Mouse (Mus musculus): Measurements from ENCODE around the gene Syt9. TPM values are rescaled to one million over a fixed set of nuclear protein-coding genes. Genes with fewer than 3 reads are reported as not detected.

The Syt9 gene
- 4.8 and 6.4 TPM in 2 replicates for polyA plus RNA-seq (2014; fragmentation: Nextera tagmentation; extraction: Ambion mirVana)

DNA sequence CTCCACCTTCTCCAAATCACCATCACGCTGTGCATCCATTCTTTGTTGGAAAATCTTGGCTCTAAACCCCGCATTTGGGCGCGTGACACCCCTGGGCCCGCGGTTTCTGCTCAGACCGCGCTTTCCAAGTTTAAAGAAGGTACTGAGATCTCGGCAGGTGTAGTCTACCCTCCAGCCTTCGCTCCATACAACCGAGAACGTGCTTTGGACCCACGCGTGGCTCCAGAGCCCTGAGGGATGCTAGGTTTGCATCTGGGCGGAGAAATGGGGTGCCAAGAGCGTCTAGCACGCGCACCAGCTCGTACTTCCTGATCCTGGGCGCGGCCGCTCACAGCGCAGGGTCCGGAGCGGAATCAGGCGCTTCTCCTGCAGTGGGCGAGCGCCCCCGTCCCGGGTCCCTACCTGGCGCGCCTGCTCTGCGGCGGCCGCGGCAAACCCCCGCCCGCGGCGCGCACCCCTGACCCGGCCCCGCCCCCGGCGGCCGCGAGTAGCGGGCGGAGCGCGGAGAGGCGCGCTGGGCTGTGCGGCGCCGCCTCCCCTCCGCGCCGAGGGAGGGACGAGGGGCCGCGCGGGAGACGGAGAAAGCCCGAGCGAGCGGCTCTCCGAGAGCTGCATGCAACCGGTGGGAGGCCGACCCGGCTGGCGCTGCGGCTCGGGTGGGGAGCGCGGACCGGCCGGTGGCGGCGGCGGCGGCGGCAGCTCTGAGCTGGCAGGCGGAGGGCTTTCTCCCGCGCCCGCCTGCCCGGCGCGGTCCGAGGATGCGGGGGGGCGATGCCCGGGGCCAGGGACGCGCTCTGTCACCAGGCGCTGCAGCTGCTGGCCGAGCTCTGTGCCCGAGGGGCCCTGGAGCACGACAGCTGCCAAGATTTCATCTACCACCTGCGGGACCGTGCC is at the start of gene Syt9:
Gene Syt9, plus strand, starts transcription at position 497 of the 894 bp plus-strand sequence.
- Histone ChIP-seq H3K9ac (ENCODE audit: low read depth, low read length) (peak within 1 kb of the TSS; percentile 71), H3K9me3 (ENCODE audit: control insufficient read depth, low read length) (no peaks in the 10 kb centered on the region), H3K36me3 (ENCODE audit: control insufficient read depth, insufficient read depth, low read length) (no peaks in the 10 kb centered on the region), H3K27me3 (replicated peaks; ENCODE audit: control insufficient read depth, insufficient read depth, low read length) (peaks cover 51% of the 10 kb centered on the region), H3K4me3 (ENCODE audit: low read depth, low read length) (peak within 1 kb of the TSS; percentile 73), H3K27ac (replicated peaks; ENCODE audit: low read depth, low read length) (no peak within 1 kb of the TSS), H3K4me1 (ENCODE audit: control insufficient read depth, insufficient read depth, low read length) (no peaks in the 10 kb centered on the region), H3K4me2 (ENCODE audit: low read depth, low read length) (peak within 1 kb of the TSS; percentile 99)
- DNase-seq (ENCODE audit: low spot score) (peak; percentile 70), ATAC-seq (ENCODE audit: low read depth) (peak; percentile 92)
- WGBS: 2% methylated on average over 27 of the region's 102 CpGs

DNA sequence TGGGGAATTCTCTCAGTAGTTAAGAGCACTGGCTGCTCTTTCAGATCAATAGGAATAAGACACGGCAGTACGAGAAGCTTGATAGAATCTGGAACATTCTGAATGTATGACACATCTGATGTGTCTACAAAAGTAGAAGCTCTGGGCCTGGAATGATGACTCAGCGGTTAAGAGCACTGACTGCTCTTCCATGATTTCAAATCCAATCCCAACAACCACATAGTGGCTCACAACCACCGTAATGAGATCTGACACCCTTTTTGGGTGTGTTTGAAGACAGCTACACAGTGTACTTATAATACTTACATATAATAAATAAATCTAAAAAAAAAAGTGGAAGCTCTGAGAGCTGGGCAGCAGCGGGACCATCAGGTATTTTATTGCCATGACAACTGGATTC is 31.5 kb upstream of the Syt9 start:
- H3K36me3 ChIP-seq (ENCODE audit: control insufficient read depth, insufficient read depth, low read length): no peaks in the 10 kb centered on the region
- H3K4me3 ChIP-seq (ENCODE audit: low read depth, low read length): no peak overlapping the region
- 0 out of 2 replicates have a peak, but pooled peaks cover 5% of the 10 kb centered on the region for H3K9me3 ChIP-seq (ENCODE audit: control insufficient read depth, low read length)
- no peak overlapping the region for H3K27ac ChIP-seq (replicated peaks; ENCODE audit: low read depth, low read length)
- H3K4me2 ChIP-seq (ENCODE audit: low read depth, low read length): no peak overlapping the region
- WGBS: 93% methylated on average over 5 of the region's 5 CpGs
- ATAC-seq (ENCODE audit: low read depth): no peak
- DNase-seq (ENCODE audit: low spot score): no peak
- H3K4me1 ChIP-seq (ENCODE audit: control insufficient read depth, insufficient read depth, low read length): no peaks in the 10 kb centered on the region
- no peak overlapping the region for H3K9ac ChIP-seq (ENCODE audit: low read depth, low read length)
- H3K27me3 ChIP-seq (replicated peaks; ENCODE audit: control insufficient read depth, insufficient read depth, low read length): no peaks in the 10 kb centered on the region

DNA sequence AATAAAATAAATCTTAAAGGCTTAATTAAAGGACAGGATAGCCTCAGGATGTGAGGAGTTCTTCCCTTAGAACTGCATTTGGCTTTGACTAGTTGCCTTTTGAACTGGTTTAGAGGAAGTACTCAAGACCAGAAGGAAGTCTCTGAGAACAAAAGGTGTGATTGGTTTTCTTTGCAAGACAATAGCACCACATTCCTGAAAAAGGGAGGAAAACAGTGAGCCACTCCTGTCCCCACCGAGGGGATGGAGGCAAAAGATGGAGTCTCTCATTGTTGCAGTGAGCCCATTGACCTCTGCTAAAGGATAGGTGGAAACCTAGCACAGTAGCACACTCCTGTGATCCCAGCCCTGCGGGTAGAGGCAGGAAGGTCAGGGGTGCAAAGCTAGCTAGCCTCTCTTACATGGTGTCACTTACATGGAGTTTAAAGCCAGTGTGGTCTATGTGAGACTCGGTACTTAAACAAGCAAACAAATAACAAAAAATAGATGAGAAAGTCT is 30.9 kb upstream of the Syt9 start:
- Histone ChIP-seq H3K27me3 (replicated peaks; ENCODE audit: control insufficient read depth, insufficient read depth, low read length) (no peaks in the 10 kb centered on the region), H3K4me1 (ENCODE audit: control insufficient read depth, insufficient read depth, low read length) (no peaks in the 10 kb centered on the region), H3K9me3 (ENCODE audit: control insufficient read depth, low read length) (0 out of 2 replicates have a peak, but pooled peaks cover 5% of the 10 kb centered on the region), H3K36me3 (ENCODE audit: control insufficient read depth, insufficient read depth, low read length) (no peaks in the 10 kb centered on the region), H3K4me3 (ENCODE audit: low read depth, low read length) (no peak overlapping the region), H3K4me2 (ENCODE audit: low read depth, low read length) (no peak overlapping the region), H3K27ac (replicated peaks; ENCODE audit: low read depth, low read length) (no peak overlapping the region), H3K9ac (ENCODE audit: low read depth, low read length) (no peak overlapping the region)
- ATAC-seq (ENCODE audit: low read depth) (no peak), DNase-seq (ENCODE audit: low spot score) (no peak)
- 49% methylated on average over 3 of the region's 3 CpGs for WGBS

DNA sequence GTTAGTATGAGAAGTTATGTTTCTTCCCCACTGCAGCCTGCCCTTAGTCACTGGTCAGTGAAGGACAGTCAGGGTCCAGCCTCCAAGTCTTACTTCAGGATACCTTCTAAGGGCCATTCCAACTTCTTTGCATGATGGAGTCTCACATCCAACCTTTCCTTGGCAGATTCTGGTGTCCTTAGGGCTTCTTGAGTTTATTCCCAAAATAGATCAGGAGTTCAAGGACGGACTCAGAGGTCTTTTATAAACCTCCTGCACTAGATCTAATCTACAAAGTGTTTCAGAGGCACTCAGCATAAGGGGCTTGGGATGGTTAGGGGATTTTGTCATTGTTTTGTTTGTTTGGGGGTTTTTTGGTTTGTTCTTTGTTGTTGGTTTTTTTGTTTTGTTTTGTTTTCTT is 30.3 kb upstream of the Syt9 start:
- 67% methylated on average over 1 of the region's 1 CpGs for WGBS
- Histone ChIP-seq H3K27me3 (replicated peaks; ENCODE audit: control insufficient read depth, insufficient read depth, low read length) (no peaks in the 10 kb centered on the region), H3K36me3 (ENCODE audit: control insufficient read depth, insufficient read depth, low read length) (no peaks in the 10 kb centered on the region), H3K4me3 (ENCODE audit: low read depth, low read length) (no peak overlapping the region), H3K27ac (replicated peaks; ENCODE audit: low read depth, low read length) (no peak overlapping the region), H3K4me1 (ENCODE audit: control insufficient read depth, insufficient read depth, low read length) (no peaks in the 10 kb centered on the region), H3K9me3 (ENCODE audit: control insufficient read depth, low read length) (0 out of 2 replicates have a peak, but pooled peaks cover 5% of the 10 kb centered on the region), H3K9ac (ENCODE audit: low read depth, low read length) (no peak overlapping the region), H3K4me2 (ENCODE audit: low read depth, low read length) (no peak overlapping the region)
- no peak for DNase-seq (ENCODE audit: low spot score)
- no peak for ATAC-seq (ENCODE audit: low read depth)

DNA sequence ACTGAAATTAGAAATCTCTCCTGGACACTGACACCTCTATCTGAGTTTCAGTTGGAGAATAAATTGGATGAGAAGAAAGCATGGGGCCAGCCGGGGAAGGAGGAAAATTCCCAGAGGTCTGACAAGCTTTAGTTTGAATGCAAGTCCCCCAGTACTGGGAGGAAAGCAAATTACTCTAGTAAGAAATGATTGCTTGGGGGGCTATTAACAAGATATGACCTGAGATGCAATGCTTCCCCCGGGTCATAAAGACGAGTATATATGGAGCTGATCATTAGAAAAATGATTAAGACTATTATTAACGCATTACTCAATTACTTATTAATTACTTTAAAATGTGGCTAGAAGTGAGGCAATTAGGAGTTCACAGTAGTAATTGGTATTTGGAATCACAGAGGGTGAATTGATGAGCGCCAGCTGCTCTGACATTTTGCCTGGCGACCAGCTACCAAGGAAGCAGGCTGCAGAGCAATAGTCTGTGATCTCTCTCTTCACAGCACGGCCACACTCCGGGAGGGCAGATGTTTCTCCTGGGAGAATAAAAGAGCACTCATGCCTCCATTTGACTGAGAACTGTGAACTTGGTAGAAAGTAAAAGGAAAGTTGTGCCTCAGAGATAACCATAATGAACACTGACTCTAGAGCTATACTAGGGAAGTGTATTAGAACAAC is 28.9 kb upstream of the Syt9 start:
- Histone ChIP-seq H3K4me3 (ENCODE audit: low read depth, low read length) (no peak overlapping the region), H3K27ac (replicated peaks; ENCODE audit: low read depth, low read length) (no peak overlapping the region), H3K4me1 (ENCODE audit: control insufficient read depth, insufficient read depth, low read length) (no peaks in the 10 kb centered on the region), H3K9me3 (ENCODE audit: control insufficient read depth, low read length) (0 out of 2 replicates have a peak, but pooled peaks cover 3% of the 10 kb centered on the region), H3K4me2 (ENCODE audit: low read depth, low read length) (no peak overlapping the region), H3K36me3 (ENCODE audit: control insufficient read depth, insufficient read depth, low read length) (no peaks in the 10 kb centered on the region), H3K9ac (ENCODE audit: low read depth, low read length) (no peak overlapping the region), H3K27me3 (replicated peaks; ENCODE audit: control insufficient read depth, insufficient read depth, low read length) (no peaks in the 10 kb centered on the region)
- no peak for ATAC-seq (ENCODE audit: low read depth)
- no peak for DNase-seq (ENCODE audit: low spot score)
- WGBS: 44% methylated on average over 8 of the region's 8 CpGs

DNA sequence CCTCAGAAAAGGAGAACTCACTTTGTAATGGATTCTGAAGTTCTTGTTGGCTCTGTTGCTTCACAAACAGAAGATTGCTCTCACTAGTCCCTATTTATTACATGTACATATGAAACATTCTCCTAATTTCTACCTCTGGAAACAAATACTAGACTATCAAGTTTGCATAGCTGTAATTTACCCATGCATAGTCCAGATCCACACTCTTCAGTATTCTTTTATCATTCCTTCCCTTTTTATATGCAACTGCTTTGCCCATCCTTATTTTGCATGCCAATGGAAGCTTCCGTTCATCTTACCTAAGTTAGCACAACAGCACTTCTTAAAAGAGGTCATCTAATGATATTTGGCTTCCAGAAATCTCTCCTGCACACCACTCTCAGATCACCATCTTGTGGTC is 21.3 kb upstream of the Syt9 start:
- WGBS: 78% methylated on average over 1 of the region's 1 CpGs
- no peak for DNase-seq (ENCODE audit: low spot score)

DNA sequence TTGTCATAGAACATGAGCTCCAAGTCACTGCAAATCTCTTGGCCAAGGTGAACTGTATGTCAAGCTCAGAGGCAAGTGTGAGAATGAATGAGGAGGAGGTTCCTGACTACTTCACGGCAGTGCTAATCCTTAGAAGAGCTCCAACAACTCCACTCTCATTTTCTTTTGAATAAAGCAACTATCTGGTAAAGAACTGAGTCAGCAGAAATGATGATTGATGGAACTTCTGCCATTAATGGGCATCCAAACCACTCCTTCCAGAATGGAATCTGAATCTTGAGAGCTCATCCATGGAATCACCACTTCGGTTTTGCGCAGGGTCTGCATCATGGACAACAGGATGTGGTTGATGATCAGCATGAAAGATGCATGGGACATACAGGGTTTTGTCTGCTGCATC is 8.4 kb upstream of the Syt9 start:
- ATAC-seq (ENCODE audit: low read depth) (no peak), DNase-seq (ENCODE audit: low spot score) (no peak)
- WGBS: 93% methylated on average over 3 of the region's 3 CpGs
- H3K4me1 ChIP-seq (ENCODE audit: control insufficient read depth, insufficient read depth, low read length): no peaks in the 10 kb centered on the region
- H3K36me3 ChIP-seq (ENCODE audit: control insufficient read depth, insufficient read depth, low read length): no peaks in the 10 kb centered on the region
- H3K4me2 ChIP-seq (ENCODE audit: low read depth, low read length): no peak overlapping the region
- no peak overlapping the region for H3K4me3 ChIP-seq (ENCODE audit: low read depth, low read length)
- no peak overlapping the region for H3K27ac ChIP-seq (replicated peaks; ENCODE audit: low read depth, low read length)
- no peaks in the 10 kb centered on the region for H3K9me3 ChIP-seq (ENCODE audit: control insufficient read depth, low read length)
- no peaks in the 10 kb centered on the region for H3K27me3 ChIP-seq (replicated peaks; ENCODE audit: control insufficient read depth, insufficient read depth, low read length)
- no peak overlapping the region for H3K9ac ChIP-seq (ENCODE audit: low read depth, low read length)

More for the DNA sequence above, 21.3 kb upstream of the Syt9 start:
- no peak overlapping the region for H3K4me3 ChIP-seq (ENCODE audit: low read depth, low read length)
- no peak overlapping the region for H3K27ac ChIP-seq (replicated peaks; ENCODE audit: low read depth, low read length)
- no peaks in the 10 kb centered on the region for H3K36me3 ChIP-seq (ENCODE audit: control insufficient read depth, insufficient read depth, low read length)
- no peaks in the 10 kb centered on the region for H3K4me1 ChIP-seq (ENCODE audit: control insufficient read depth, insufficient read depth, low read length)
- no peak overlapping the region for H3K4me2 ChIP-seq (ENCODE audit: low read depth, low read length)
- no peaks in the 10 kb centered on the region for H3K27me3 ChIP-seq (replicated peaks; ENCODE audit: control insufficient read depth, insufficient read depth, low read length)
- H3K9ac ChIP-seq (ENCODE audit: low read depth, low read length): no peak overlapping the region
- ATAC-seq (ENCODE audit: low read depth): no peak
- no peaks in the 10 kb centered on the region for H3K9me3 ChIP-seq (ENCODE audit: control insufficient read depth, low read length)

DNA sequence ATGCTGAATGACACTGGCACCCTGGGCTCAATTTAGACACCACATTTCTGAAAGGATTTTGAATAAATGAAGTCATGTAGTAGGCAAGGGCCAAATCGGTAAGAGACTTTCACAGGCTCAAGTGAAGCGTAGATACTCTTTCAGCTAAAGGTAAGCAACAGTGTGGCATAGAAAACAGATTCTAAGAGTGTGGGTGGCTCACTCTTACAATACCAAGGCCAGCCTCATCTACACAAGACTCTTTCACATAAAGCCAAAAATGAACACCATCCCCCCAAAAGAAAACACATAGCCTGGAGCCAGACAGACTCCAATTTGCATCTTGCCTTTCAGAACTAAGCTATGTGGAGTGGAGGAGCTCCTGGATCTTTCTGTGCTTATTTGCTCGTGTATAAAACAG is 7.9 kb upstream of the Syt9 start:
- H3K9ac ChIP-seq (ENCODE audit: low read depth, low read length): no peak overlapping the region
- ATAC-seq (ENCODE audit: low read depth): no peak
- H3K4me1 ChIP-seq (ENCODE audit: control insufficient read depth, insufficient read depth, low read length): no peaks in the 10 kb centered on the region
- DNase-seq (ENCODE audit: low spot score): no peak
- H3K36me3 ChIP-seq (ENCODE audit: control insufficient read depth, insufficient read depth, low read length): no peaks in the 10 kb centered on the region
- H3K27ac ChIP-seq (replicated peaks; ENCODE audit: low read depth, low read length): no peak overlapping the region
- no peaks in the 10 kb centered on the region; the same call in 1 of the 2 replicates for H3K27me3 ChIP-seq (replicated peaks; ENCODE audit: control insufficient read depth, insufficient read depth, low read length)
- H3K4me2 ChIP-seq (ENCODE audit: low read depth, low read length): no peak overlapping the region
- H3K9me3 ChIP-seq (ENCODE audit: control insufficient read depth, low read length): no peaks in the 10 kb centered on the region
- WGBS: 77% methylated on average over 3 of the region's 3 CpGs
- no peak overlapping the region for H3K4me3 ChIP-seq (ENCODE audit: low read depth, low read length)

Measured in embryonic facial prominence, embryonic 14.5 days (tissue).